Mouse (Mus musculus) mouse trophoblast stem cell (cell line): ENCODE results near the gene Tyrobp.

Experiments
- in situ Hi-C, 2 experiments: fragments of 300-500 bp; cut with MseI, MboI; formaldehyde crosslinking; loops; 2 replicates in 1 of 2; 3 replicates in 1 of 2; pipeline ENCODE4 v1.15.1; 2025

The Tyrobp gene

DNA sequence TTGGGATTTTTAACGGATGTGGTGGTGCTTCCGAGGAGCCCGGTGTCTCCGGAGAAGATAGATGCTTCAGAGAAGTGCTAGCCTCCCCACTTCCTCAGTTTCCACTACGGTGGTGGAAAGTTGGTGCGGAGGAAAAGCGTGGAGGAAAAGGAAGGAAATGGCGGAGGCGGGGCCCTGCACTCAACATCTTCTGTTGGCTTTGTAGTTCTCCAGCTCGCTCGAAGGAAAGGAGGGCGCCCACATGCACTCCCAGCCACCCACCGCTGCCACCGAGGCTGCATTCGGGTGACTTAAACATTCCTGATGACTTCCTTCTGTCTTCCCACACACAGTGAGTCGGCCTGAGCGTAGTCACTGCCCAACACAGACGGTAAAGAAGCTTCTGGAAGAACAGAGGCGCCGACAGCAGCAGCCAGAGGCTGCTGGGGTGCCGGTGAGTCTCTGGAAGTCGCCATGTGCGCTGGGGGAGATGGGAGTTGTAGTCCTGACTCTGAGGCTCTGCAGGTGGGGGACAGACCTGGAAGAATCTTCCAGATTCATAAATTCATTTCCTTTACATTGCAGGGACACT, 9.6 kb downstream of the Tyrobp start:
- in situ Hi-C loops, result no loop called here

DNA sequence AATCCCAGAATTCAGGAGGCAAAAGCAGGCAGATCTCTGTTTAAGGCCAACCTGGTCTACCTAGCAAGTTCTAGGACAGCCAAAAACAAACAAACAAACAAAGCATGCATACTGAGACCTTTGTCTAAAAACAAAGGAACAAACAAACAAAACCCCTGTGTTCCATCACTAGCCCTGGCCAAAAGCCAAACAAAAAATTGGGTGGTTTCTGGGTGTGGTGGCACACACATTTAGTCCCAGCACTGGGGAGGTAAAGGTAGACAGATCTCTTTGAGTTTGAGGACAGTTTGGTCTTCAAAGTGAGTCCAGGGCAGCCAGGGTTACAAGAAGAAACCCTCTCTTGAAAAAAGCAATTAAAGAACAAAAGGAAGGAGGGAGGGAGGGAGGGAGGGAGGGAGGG, 15.8 kb downstream of the Tyrobp start:
- in situ Hi-C loops, result no loop called here

DNA sequence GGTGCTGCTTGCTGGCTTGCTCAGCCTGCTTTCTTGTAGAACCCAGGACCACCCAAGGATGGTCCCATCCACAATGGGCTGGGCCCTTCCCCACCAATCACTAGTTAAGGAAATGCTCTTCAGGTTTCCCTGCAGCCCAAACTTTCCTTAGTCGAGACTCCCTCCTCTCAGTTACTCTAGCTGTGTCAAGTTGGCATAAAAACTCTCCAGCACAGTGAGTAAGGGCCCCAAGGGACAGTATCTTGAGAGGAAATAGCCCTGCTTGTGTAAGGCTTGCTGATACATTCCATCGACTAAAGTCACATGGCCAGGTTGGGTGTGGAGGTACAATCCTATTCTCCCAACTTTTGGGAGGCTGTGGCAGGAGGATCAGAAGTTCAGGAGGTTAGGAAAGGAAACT, 16.6 kb downstream of the Tyrobp start:
- in situ Hi-C loops, result loop anchor here in 1 of 2 experiments (10.0 kb wide), 1 partner anchor 85 kb away; no protein-coding TSS in a partner anchor

DNA sequence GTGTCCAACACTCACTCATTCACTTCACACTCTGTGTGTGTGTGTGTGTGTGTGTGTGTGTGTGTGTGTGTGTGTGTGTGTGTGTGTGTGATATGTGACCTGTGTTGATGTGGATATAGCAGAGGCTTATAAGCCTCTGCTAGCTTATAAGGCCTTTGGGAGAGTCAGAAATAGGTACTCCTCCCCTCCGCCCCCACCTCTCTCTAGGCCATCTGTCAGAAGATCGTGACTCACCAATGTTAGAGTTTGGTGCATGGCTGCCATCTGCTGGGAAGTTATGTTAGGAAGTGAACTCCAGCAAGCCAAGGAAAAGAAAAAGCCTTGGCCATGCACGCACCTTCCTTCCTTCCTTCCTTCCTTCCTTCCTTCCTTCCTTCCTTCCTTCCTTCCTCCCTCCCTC, 18.2 kb downstream of the Tyrobp start:
- in situ Hi-C loops, result loop anchor here in 1 of 2 experiments (10.0 kb wide), 1 partner anchor 87 kb away; no protein-coding TSS in a partner anchor

DNA sequence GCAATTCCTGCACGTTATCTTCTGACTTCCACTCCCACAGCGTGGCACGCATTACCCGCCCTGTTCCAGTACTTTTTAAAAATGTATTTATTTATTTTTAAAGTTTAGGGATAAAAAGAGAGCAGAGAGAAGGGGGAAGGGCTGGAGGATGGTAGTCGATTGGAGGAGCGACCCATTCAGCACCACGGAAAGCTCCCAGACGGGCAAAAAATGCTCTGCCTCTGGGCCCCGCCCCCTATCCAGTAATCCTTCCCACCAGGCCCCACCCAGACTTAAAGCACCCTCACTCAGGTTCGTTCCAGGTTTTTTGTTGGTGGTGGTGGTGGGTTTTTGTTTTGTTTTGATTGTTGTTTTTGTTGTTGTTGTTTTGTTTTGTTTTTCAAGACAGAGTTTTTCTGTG, 20.7 kb downstream of the Tyrobp start:
- in situ Hi-C loops, result loop anchor here in 1 of 2 experiments (10.0 kb wide), 1 partner anchor 89 kb away; no protein-coding TSS in a partner anchor

DNA sequence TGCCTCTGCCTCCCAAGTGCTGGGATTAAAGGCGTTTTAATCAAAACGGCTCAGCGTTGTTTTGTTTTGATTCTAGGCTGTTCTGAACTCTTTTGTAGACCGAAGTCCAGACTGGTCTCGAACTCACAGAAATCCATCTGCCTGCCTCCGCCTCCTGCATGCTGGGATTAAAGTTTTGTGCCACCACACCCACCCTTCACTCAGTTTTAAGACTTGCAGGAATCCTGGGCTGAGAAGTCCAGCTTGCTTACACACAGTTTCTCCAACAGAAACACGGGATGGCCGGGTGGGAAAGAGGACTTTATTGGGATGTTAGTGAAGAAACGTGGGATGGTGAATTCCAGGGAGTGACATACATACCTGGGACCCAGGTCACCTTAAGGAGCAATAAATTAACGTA, 21.1 kb downstream of the Tyrobp start:
- in situ Hi-C loops, result loop anchor here (5.0 to 10.0 kb wide), 2 partner anchors 38 to 90 kb away; no protein-coding TSS in a partner anchor

DNA sequence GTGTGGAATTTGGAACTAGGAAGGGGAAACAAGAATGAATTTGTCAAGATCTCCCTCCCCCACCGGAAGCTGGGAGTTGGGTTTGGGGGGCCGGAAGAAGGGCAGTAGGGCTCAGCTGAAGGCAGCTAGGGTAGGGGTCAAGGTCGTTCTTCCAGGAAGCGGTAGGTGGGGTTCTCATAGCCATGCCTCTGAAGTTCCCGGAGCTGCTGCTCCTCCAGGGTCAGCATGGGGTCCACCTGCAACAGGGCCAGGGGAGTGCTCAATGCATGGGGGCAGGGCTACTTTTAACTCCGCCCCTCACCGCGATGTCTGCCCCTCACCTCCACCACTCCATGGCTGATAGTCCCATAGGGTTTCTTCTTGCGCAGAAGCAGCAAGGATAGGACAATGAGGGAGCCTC, 21.6 kb downstream of the Tyrobp start:
- in situ Hi-C loops, result loop anchor here (5.0 to 10.0 kb wide), 2 partner anchors 37 to 90 kb away; no protein-coding TSS in a partner anchor

DNA sequence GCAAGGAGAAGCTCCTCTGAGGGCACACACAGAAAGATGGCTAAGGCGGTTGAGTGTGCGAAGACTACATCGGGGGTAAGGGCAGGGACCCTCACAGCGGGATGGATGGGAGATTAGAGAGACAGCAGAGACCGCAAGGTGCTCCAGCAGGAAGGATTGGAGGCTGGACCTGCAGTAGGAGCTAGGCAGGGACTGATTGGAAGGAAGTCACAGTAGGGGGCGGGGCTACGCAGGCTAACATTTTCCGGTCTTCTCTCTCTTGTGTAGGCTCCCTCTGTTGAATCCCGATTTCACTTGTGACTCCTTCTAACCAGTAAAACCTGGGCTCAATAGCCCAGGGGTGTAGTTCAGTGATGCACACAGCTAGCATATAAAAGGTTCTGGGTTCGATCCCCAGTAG, 23.3 kb downstream of the Tyrobp start:
- in situ Hi-C loops, result loop anchor here (5.0 to 10.0 kb wide), 2 partner anchors 35 to 92 kb away; no protein-coding TSS in a partner anchor

DNA sequence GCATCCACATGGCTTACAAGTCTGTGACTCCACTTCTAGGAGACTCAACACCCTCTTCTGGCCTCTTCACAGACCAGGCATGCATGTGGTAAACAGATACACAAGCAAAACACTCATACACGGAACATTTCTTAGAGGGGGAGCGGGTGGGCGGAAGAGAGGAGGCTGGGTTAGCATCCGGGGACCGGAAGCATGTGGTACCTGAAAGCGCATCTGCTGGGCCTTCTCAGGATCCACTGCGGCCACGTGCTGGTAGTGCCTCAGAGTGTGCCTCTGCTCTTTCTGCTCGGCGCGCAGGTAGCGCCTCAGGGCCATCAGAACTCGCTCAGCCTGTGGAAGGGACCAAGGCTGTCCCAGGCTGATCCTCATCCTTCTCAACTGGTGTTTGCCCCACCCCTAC, 26.2 kb downstream of the Tyrobp start:
- in situ Hi-C loops, result loop anchor here (5.0 to 10.0 kb wide), 2 partner anchors 33 to 95 kb away; no protein-coding TSS in a partner anchor

DNA sequence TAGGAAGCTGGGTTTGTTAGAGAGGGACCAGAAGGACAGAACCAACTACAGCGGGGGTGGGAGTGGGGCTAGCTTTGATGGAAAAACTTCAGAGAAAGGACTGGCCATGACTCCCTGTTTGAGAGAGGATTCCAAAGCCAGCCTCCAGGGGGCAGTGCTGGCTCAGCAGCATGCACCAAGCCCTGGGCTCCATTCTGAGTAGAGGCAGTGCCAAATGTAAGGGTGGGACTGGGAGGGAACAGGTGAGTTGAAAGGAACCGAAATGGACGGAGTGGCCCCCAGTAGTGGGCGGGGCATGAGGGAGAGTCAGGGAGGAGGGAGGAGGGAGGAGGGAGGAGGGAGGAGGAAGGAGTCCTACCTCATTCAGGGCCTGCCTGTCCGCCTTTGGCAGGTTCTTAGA, 27.1 kb downstream of the Tyrobp start:
- in situ Hi-C loops, result no loop called here

DNA sequence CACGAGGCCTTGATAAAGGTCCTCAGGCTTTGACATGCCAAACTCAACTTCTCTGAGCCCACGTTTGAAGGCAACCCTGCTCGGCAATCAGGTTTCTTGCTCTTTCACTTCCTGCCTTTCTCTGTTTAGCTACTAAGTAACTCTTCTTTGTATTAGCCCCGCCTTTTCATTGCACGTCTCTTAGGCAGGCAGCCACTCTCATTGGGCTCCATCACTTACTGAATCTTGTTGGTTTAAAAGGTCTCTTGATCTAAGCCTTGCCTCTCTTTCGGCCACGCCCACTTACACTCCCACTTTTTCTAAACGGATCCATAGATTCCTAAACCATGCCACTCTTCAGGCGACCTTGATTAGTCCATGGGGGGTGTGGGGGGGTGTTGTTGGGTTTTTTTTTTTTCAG, 30.1 kb downstream of the Tyrobp start:
- in situ Hi-C loops, result no loop called here

DNA sequence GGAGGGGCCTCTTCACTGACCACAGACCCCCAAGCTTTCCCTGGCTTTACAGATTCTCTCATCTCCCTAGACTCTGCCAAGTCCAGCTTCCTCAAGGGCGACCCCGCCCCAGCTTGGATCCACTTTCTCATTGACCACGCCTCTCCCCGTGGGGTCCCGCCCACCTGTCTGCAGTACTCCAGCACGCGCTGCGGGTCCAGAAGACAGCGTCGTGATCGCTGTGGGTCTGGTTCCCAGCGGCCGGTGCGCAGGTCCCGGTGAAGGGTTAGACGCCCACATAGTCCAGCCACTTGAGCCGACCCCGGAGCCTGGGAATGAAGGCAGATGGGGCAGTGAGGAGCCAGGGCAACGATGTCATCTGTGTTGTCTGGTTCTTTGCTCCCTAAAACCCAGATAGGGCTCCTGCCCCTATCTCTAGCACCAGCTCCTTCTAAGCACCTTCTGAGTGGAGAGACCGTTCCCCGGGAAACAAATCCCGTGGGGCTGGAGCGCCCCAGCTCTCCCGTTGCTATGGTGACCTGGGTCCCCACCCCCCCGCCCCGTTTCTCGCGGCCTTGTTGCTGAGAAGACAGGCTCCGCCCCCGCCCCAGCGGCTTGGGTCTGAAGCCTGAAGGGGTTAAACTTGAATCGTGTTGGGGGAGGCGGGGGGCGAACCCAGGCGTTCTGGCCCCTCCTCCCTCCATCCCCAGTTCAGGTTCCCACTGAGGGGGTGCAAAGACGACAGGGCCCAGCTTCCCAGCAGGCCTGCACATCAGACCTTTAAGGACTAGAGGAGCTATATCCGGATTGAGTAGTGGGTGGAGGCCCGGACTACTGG, 30.8 kb downstream of the Tyrobp start:
- in situ Hi-C loops, result no loop called here

DNA sequence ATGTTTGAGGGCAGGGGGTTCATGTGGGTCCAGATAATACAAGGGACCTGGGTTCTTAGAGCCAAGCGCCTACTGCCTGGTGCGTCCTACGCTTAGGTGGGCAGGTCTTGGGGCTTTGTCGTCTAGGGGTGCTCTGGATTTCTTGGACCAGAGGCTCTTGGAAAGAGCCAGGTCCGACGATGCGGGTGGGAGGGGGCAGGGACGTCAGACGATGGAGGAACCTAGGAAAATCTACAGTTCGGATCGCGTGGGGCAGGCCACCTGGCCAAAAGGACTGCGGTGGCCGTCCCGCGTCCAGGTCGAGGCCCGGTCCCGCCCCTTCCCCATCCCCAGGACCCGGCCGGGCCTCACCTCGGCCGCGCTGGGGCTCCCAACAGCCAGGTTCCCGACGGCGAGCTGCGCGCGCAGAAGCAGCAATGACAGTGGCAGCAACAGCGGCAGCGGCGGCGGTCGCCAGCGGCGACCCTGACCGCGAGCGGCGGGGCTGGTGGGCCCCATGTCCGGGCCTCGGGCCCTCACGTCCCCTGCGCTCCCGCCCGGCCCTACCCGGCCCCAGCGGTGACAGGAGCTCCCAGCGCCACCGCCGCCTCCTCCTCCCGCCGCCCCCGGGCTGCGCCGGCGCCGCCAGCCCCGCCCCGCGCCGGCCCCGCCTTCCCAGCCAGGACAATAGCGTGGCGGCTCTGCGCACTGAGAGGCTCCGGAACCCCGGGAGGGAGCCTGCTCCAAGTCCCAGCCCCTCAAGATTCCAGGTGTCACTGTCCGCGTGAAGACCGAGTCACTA, 31.6 kb downstream of the Tyrobp start, which contains the start of gene Aplp1:
Aplp1 (minus strand) TSS at position 565 of the 781 bp plus-strand sequence.
- in situ Hi-C loops, result no loop called here

DNA sequence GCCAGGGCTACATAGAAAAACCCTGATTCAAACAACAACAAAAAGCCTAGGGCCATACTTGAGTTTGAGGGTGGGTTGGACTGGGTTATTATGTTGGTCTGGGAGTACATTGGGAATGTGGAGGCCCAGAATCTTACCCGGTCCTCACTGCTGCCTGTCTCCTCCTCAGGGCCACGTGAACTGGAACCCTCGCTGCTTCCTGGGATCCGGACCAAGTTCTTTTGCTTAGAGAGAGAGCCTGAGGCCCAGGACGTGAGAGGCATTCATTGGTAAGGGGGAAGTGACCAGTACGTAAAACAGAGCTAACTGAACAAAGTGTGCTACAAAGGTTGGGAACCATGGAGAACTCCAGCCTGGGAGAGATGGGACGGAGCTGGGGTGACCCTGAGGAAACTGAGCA, 36.7 kb downstream of the Tyrobp start:
- in situ Hi-C loops, result no loop called here

DNA sequence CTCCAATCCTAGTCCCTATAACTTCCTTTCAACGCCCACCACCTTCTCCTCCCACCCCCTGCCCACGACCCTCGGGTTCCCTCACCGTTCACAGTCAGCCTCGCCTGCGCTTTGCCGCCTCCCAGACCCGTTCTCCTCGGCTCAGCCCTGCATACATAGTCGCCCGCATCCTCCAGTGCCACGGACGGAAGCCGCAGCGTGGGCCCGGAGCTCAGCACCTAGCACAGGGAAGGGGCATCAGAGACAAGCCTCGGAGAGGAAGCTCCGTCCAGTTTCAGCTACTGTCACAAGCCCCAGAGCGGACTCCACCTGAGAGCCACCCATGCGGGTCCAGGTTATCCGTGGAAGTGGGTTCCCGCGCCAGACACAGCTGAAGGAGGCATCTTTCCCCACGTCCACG, 39.8 kb downstream of the Tyrobp start:
- in situ Hi-C loops, result no loop called here

DNA sequence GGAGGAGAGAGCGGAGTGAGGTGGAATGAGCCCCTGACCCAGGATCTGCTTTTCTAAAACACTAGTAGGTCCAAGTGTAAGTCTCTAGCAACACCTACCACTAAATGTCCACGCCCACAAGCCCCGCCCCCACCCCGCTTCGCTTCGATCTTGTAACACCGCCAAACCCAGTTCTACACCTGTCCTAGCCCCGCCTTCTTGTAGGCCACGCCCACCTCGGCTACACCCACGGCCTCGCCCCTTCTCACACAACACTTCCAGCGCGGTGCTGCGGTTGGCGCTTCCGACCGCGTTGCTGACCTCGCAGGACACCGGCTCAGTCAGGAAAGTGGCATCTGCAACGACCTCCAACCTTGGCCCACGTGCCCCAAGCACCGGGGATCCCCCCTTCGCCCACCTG, 40.2 kb downstream of the Tyrobp start:
- in situ Hi-C loops, result no loop called here

DNA sequence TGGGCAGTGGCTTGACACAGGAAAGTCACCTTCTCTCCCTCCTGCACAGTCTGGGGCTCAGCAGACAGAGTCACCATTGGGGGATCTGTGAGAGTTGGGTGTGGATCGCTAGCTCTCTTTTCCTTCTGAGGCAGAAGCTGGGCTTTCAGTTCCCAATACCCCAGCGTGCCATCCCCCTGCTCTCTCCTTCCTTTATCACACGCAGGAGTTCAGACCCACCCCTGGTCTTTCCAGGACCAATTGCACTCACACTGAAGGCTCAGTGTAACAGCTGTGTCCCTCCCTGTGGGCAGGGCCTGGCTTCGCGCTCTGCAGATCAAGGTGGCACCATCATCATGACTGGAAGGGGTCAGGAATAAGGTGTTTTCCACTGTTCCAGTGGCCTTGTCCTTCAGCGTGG, 40.7 kb downstream of the Tyrobp start:
- in situ Hi-C loops, result no loop called here

DNA sequence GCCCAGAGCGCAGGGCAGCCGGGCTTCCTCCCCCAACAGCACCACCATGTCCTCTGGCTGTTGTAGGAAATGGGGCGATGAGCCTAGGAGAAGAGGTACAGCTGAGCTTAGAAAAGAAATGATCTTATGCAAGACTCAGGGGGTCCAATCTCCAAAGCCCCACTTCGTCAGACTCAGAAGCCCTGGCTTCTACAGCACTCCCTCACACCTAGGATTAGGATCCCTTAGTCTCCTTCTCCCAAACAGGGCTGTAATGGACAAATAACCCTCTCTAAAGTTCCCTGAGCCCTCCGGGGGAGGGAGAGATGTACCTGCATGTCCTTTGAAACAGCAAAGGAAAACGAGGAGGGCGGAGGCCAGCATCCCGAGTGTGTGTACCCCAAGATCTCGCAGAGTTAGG, 42.9 kb downstream of the Tyrobp start:
- in situ Hi-C loops, result no loop called here

DNA sequence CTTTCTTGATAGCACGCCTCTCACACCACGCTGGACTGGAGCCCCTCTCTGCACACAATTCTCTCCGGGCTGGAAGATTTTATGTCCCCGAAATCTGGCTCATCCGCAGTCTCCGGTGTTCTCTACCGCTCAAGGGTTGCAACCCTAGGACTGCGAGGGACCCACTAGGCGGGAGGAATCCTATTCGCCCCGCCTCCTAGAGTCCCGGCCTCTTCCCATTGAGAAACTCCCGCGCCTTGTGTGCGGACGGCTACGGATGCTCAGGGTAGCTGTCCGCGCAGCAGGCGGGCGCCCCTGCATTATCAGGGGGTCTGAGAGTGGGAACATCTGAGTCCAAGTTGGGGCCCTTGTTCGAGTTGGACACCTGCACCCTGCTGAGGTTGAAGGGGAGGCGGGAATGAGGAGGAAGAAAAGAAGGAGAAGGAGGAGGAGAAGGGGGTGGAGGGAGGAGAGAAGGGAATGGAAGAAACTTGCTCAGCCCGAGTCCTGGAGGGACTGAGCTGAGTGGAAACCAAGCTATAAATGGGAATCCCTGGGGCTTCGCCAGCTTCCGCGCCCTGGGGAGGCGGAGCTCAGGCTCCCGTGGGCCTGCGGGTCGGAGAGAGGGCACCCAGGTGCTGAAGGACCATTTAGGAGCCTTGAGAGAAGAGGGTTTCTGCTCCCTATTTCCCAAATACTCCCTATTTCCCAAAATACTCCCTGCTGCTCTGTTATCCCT, 43.5 kb downstream of the Tyrobp start:
- in situ Hi-C loops, result no loop called here

DNA sequence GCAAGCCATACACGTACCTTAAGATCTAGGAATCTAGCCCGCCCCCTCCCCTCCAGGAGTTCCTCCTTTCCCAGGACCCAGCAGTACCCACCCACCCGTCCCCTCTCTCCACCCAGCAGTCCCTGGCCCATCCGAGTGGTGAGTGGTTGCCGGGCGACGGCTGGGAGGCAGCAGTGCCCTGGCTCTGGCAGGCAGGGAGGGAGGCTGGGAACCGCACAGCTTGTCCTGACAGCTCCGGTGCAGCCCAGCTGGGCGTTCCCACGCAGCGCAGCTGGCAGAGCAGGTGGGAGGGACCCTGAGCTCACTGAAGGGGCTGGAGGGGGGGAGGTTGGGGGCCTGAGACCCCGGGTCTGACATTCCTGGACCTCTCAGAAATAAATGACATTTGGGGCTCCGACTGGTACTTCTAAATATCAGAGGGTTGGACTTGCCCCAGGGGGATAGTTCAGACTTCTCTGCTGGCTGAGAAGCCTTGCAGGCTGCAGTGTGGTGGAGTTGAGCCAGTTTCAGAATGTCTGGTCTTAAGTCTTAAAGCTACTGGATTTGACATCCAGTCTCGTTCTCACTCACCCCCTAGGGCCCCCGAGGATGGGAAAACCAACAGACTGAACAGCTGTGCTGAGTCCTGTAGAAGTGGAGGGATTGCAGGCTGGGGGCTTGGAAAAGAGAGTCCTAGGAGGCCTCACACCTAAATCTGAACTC, 44.2 kb downstream of the Tyrobp start, which contains the start of the genes Kirrel2 and Nphs1:
Kirrel2 (minus strand) TSS at position 62 of the 702 bp plus-strand sequence.
Nphs1 (plus strand) TSS at position 687 of the 702 bp plus-strand sequence.
- in situ Hi-C loops, result no loop called here

DNA sequence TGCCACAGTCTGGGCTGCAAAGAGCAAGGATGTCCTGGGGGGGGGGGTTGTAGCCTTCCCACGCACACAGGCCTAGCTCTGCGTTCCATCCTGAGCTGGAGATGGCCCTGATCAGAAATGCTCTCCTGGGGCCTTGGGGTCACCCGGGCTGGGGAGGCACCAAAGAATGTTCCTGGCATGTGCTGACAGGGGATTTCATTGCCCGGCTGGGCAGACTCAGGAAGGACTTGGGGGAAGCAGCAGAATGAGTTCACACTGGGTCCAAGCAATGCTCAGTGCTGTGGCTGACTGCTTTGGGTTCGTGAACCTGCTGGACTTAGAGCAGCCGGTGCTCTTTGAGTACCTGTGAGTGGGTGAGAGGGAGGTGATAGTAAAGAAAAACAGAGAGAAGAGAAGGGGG, 45.9 kb downstream of the Tyrobp start:
- in situ Hi-C loops, result no loop called here
